Mouse (Mus musculus) myocyte (in vitro differentiated cells): ENCODE measurements around the gene Arhgap8. TPM values are rescaled to one million over a fixed set of nuclear protein-coding genes. Genes with fewer than 3 reads are reported as not detected.
"Not testable (repeated sequence)": the region's sequence is repeated elsewhere in the genome, so short reads cannot be mapped to it uniquely, and the experiment has no call there.

ENCODE experiments used
- H3K27me3 ChIP-seq: one replicate; pipeline ENCODE4 v1.6.1; 2011; ENCODE audit not compliant: control insufficient read depth, insufficient read depth, insufficient read length
- H3K36me3 ChIP-seq: one replicate; pipeline ENCODE4 v1.6.1; 2011; ENCODE audit not compliant: control insufficient read depth, insufficient read depth
- H3K4me2 ChIP-seq: one replicate; pipeline ENCODE4 v1.6.1; 2011; ENCODE audit warnings: low read depth, control low read depth
- H3K4me3 ChIP-seq: one replicate; pipeline ENCODE4 v1.5.1; 2011; ENCODE audit warnings: mild to moderate bottlenecking, control low read depth, moderate library complexity
- H3K79me2 ChIP-seq: one replicate; pipeline ENCODE4 v1.6.1; 2011; ENCODE audit not compliant: control insufficient read depth, insufficient read depth
- H3ac ChIP-seq: one replicate; pipeline ENCODE4 v1.6.1; 2011; ENCODE audit not compliant: control insufficient read depth, insufficient read length
- CEBPB ChIP-seq: IDR thresholded peaks from 2 replicates; pipeline ENCODE4 v1.6.1; 2011; ENCODE audit warnings: mild to moderate bottlenecking, moderate library complexity; ENCODE audit not compliant: poor library complexity, insufficient read depth, severe bottlenecking
- E2F4 ChIP-seq: IDR thresholded peaks from one replicate; pipeline ENCODE4 v1.6.1; 2011; ENCODE audit warnings: mild to moderate bottlenecking, control low read depth, moderate library complexity; ENCODE audit not compliant: insufficient read depth
- MAX ChIP-seq: IDR thresholded peaks from one replicate; pipeline ENCODE4 v1.6.1; 2011; ENCODE audit warnings: low read depth, mild to moderate bottlenecking, control low read depth
- MYOD1 ChIP-seq, 3 experiments: IDR thresholded peaks; one replicate each; pipeline ENCODE4 v1.6.1; 2011; ENCODE audit warnings: control low read depth in 2 of 3, low read depth in 2 of 3, mild to moderate bottlenecking in 2 of 3, moderate library complexity in 1 of 3; ENCODE audit not compliant: insufficient read length in 2 of 3, control insufficient read depth in 1 of 3
- MYOG ChIP-seq, 3 experiments: IDR thresholded peaks; one replicate each; pipeline ENCODE4 v1.6.1; 2011; ENCODE audit warnings: control low read depth in 2 of 3, low read depth in 2 of 3, mild to moderate bottlenecking in 2 of 3; ENCODE audit not compliant: insufficient read length in 2 of 3, control insufficient read depth in 1 of 3, insufficient read depth in 1 of 3
- POLR2A ChIP-seq: IDR thresholded peaks from one replicate; pipeline ENCODE4 v1.6.1; 2011; ENCODE audit warnings: low read depth, mild to moderate bottlenecking, control low read depth, moderate library complexity; ENCODE audit not compliant: insufficient read length
- POLR2AphosphoS2 ChIP-seq: IDR thresholded peaks from one replicate; pipeline ENCODE4 v1.6.1; 2011; ENCODE audit warnings: low read depth, control low read depth; ENCODE audit not compliant: insufficient read length
- REST ChIP-seq: IDR thresholded peaks from one replicate; pipeline ENCODE4 v1.6.1; 2011; ENCODE audit warnings: mild to moderate bottlenecking, control low read depth, moderate library complexity; ENCODE audit not compliant: insufficient read depth, insufficient read length
- SRF ChIP-seq: IDR thresholded peaks from one replicate; pipeline ENCODE4 v1.6.1; 2011; ENCODE audit warnings: low read depth; ENCODE audit not compliant: control insufficient read depth, insufficient read length
- TCF12 ChIP-seq: IDR thresholded peaks from one replicate; pipeline ENCODE4 v1.6.1; 2011; ENCODE audit warnings: mild to moderate bottlenecking, control low read depth; ENCODE audit not compliant: poor library complexity, insufficient read depth, severe bottlenecking
- TCF3 ChIP-seq: IDR thresholded peaks from one replicate; pipeline ENCODE4 v1.6.1; 2011; ENCODE audit warnings: low read depth, control low read depth; ENCODE audit not compliant: insufficient read length
- USF1 ChIP-seq: IDR thresholded peaks from one replicate; pipeline ENCODE4 v1.6.1; 2011; ENCODE audit warnings: low read depth, mild to moderate bottlenecking, control low read depth, moderate library complexity
- polyA plus RNA-seq: library from polyadenylated mRNA; unstranded; fragments of >200 nt; fragmentation: generic; extraction: Trizol; gene quantifications from one replicate; pipeline ENCODE4 v1.2.1, GENCODE M21; 2012; ENCODE audit warnings: missing spikeins

Arhgap8 gene
- polyA plus RNA-seq, 1 experiment, result not detected

DNA sequence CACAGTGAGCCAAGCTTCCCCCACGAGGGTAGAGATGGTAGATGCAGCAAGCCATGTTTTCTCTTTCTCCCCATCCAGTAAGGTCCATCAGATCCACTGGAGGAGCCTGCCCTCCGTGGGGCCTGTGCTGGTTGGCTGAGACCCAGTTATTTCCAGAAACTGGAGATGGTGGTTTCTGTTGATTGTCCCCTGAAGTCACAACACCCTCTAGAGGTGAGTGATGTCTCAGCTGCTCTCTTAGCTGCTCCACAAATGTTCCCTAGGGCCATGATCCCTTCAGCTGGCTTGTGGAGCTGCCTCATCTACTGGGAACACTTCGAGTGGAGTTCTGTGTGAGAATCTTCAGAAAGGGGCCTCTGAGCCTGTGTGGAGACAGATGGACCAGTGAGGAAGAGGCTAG lies 1.1 kb upstream of the Arhgap8 start:
- Histone ChIP-seq H3K4me3 (no peak overlapping the region), H3K4me2 (no peak overlapping the region), H3K79me2 (no peaks in the 10 kb centered on the region), H3K27me3 (no peaks in the 10 kb centered on the region), H3ac (no peak overlapping the region), H3K36me3 (no peaks in the 10 kb centered on the region)
- TF ChIP-seq TCF3 (no peak), MAX (no peak), POLR2A (no peak), POLR2AphosphoS2 (no peak), CEBPB (no peak), REST (no peak), MYOG (IDR thresholded peaks at IDR 0.05; ENCODE audit: control insufficient read depth in 1 of 3, insufficient read depth in 1 of 3, insufficient read length in 2 of 3, low read depth in 2 of 3) (no peak), TCF12 (no peak), E2F4 (no peak), SRF (no peak), USF1 (no peak), MYOD1 (IDR thresholded peaks at IDR 0.05; ENCODE audit: control insufficient read depth in 1 of 3, insufficient read length in 2 of 3, low read depth in 2 of 3) (no peak)

DNA sequence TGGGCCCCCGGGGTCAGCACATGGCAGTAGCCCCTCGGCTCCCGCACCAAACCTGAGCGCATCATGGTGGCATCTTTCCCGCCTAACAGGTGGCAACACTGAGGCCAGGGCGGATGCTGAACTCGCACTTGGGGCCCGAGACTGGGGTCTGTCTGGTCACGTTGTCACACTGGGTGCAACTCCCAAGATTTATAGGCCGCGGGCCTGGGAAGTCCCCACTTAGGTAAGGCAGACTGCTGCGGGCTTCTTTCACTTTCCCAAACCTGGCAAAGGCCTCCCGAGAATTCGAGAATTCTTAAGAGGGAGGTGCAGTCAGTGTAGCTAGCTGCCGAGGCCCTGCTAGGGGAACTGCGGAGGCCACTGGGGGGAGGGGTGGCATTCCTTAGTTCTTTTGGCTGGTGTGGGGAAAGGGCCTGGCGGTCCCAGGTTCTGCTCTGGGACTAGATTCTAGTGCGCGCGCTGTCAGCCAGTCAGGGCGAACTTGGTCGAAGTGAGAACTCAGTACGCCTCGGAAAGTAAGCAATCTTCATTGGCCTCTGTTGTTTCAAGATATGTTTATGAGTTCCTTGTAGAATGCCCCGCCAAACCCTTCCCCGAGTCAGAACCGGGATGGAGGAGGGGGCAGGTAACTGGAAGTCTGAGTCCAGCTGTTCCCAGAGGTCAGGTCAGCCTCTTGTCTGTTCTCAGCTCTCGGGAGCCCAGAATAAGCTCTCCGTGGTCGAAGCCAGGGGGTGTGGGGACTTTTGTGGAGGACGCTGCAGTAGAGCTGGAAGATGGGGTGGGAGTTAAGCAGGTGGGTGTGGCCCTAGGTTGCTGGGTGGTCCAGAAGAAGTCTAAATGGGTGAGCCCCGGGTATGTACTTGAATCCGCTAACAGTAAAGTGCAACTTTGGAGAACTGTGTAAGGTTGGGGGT lies 696 bp downstream of the Arhgap8 start:
- no peaks in the 10 kb centered on the region for H3K36me3 ChIP-seq
- H3K4me2 ChIP-seq, result no peak overlapping the region
- no peak overlapping the region for H3K4me3 ChIP-seq
- no peaks in the 10 kb centered on the region for H3K27me3 ChIP-seq
- H3ac ChIP-seq, result no peak overlapping the region
- TF ChIP-seq MAX (no peak), MYOD1 (IDR thresholded peaks at IDR 0.05; ENCODE audit: control insufficient read depth in 1 of 3, insufficient read length in 2 of 3, low read depth in 2 of 3) (no peak), POLR2AphosphoS2 (no peak), POLR2A (no peak), REST (no peak), CEBPB (no peak), TCF3 (no peak), SRF (no peak), TCF12 (no peak), USF1 (no peak), MYOG (IDR thresholded peaks at IDR 0.05; ENCODE audit: control insufficient read depth in 1 of 3, insufficient read depth in 1 of 3, insufficient read length in 2 of 3, low read depth in 2 of 3) (no peak), E2F4 (no peak)
- H3K79me2 ChIP-seq, result no peaks in the 10 kb centered on the region

DNA sequence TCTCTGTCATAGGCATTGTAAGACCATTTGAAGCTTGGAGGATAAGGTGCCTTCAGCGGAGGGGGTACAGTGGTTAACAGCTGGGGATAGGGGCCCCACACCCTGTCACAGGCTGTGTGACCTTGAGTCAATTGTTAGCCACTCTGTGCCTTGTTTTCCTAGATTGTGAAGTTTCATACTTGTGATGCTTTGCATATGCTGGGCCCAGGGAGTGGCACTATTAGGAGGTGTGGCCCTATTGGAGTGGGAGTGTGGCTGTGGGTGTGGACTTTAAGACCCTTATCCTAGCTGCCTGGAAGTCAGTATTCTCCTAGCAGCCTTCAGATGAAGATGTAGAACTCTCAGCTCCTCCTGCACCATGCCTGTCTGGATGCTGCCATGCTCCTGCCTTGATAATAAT lies 3.8 kb downstream of the Arhgap8 start:
- not testable (repeated sequence) for H3K79me2 ChIP-seq, H3K4me3 ChIP-seq, H3ac ChIP-seq, H3K27me3 ChIP-seq, H3K4me2 ChIP-seq, H3K36me3 ChIP-seq

DNA sequence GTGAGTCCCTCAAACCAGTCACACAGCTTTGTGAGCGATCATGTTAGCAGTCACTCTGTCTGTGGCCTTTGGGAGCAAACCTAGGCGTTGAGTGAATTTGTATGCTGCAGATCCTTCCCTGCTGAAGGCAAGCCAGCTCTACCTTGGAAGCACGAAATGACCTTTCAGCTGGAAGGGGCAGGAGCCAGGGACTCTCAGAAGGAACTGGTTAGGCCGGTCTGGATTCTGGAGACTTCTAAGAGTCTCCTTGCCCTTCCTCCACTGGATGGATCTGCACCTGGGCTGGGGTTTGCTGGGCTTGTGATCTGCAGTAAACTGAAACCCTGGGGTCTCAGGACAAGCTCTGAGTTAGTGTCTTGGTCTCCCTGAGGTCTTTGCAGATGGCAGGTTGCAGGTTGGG lies 4.3 kb downstream of the Arhgap8 start:
- Histone ChIP-seq H3ac (no peak overlapping the region), H3K79me2 (no peaks in the 10 kb centered on the region), H3K27me3 (no peaks in the 10 kb centered on the region), H3K4me3 (no peak overlapping the region), H3K36me3 (no peaks in the 10 kb centered on the region), H3K4me2 (no peak overlapping the region)
- no peak for TF ChIP-seq TCF3
- no peak for TF ChIP-seq MAX
- no peak for TF ChIP-seq SRF
- TF ChIP-seq POLR2AphosphoS2, result no peak
- no peak for TF ChIP-seq REST
- no peak for TF ChIP-seq USF1
- TF ChIP-seq E2F4, result no peak
- TF ChIP-seq TCF12, result no peak
- TF ChIP-seq CEBPB, result no peak
- TF ChIP-seq POLR2A, result no peak
- TF ChIP-seq MYOG (IDR thresholded peaks at IDR 0.05; ENCODE audit: control insufficient read depth in 1 of 3, insufficient read depth in 1 of 3, insufficient read length in 2 of 3, low read depth in 2 of 3), result no peak
- no peak for TF ChIP-seq MYOD1 (IDR thresholded peaks at IDR 0.05; ENCODE audit: control insufficient read depth in 1 of 3, insufficient read length in 2 of 3, low read depth in 2 of 3)

DNA sequence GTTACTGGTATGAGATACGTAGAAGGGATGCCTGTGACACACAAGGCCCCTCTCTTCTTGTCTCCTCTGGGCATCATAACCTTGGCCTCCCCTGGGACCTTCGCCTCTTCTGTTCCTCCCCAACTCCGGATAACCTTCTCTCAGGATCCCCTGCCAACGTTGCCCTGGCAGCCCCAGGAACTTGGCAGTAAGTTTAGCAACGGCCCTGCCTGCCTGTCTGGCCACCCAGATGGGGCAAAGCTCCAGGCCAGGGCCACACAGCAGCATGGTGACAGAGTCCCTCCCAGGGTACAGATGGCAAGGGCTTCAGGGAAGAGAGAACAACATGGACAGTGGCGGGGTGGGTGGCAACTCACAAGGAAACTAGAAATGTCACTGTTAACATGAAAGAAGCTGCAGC lies 9.8 kb downstream of the Arhgap8 start:
- Histone ChIP-seq H3K36me3 (no peaks in the 10 kb centered on the region), H3K4me2 (no peak overlapping the region), H3K79me2 (no peaks in the 10 kb centered on the region), H3K4me3 (no peak overlapping the region), H3K27me3 (no peaks in the 10 kb centered on the region), H3ac (no peak overlapping the region)
- no peak for TF ChIP-seq TCF12
- no peak for TF ChIP-seq TCF3
- TF ChIP-seq MYOD1 (IDR thresholded peaks at IDR 0.05; ENCODE audit: control insufficient read depth in 1 of 3, insufficient read length in 2 of 3, low read depth in 2 of 3), result no peak
- no peak for TF ChIP-seq USF1
- no peak for TF ChIP-seq POLR2A
- no peak for TF ChIP-seq REST
- no peak for TF ChIP-seq MYOG (IDR thresholded peaks at IDR 0.05; ENCODE audit: control insufficient read depth in 1 of 3, insufficient read depth in 1 of 3, insufficient read length in 2 of 3, low read depth in 2 of 3)
- no peak for TF ChIP-seq CEBPB
- no peak for TF ChIP-seq SRF
- no peak for TF ChIP-seq POLR2AphosphoS2
- TF ChIP-seq MAX, result no peak
- no peak for TF ChIP-seq E2F4
